Mouse (Mus musculus) brain, embryonic 14.5 days (tissue): ENCODE data around the gene Lin37. TPM values are rescaled to one million over a fixed set of nuclear protein-coding genes. Genes with fewer than 3 reads are reported as not detected.

Experiments
- DNase-seq: peaks from one replicate; pipeline ENCODE4 v3.0.0-alpha.2; 2011; ENCODE audit warnings: low read depth
- CTCF ChIP-seq: fragments of 200-500 bp; IDR thresholded peaks from 2 replicates; pipeline ENCODE4 v1.5.1; 2012; ENCODE audit warnings: inconsistent platforms, mild to moderate bottlenecking, moderate library complexity, borderline replicate concordance; ENCODE audit not compliant: insufficient read depth, insufficient read length; ENCODE audit errors: extremely low read depth
- POLR2A ChIP-seq: fragments of 200-500 bp; IDR thresholded peaks from 2 replicates; pipeline ENCODE4 v1.6.1; 2012; ENCODE audit warnings: mild to moderate bottlenecking, inconsistent platforms, borderline replicate concordance; ENCODE audit not compliant: poor library complexity, insufficient read depth, insufficient read length, severe bottlenecking; ENCODE audit errors: extremely low read depth
- polyA plus RNA-seq: library from polyadenylated mRNA; depleted of rRNA; stranded (reverse); fragments of >200 nt; gene quantifications from 2 replicates; pipeline ENCODE4 v1.2.3, GENCODE M21; 2012

Gene Lin37
- polyA plus RNA-seq, 1 experiment: 45.1 TPM

DNA sequence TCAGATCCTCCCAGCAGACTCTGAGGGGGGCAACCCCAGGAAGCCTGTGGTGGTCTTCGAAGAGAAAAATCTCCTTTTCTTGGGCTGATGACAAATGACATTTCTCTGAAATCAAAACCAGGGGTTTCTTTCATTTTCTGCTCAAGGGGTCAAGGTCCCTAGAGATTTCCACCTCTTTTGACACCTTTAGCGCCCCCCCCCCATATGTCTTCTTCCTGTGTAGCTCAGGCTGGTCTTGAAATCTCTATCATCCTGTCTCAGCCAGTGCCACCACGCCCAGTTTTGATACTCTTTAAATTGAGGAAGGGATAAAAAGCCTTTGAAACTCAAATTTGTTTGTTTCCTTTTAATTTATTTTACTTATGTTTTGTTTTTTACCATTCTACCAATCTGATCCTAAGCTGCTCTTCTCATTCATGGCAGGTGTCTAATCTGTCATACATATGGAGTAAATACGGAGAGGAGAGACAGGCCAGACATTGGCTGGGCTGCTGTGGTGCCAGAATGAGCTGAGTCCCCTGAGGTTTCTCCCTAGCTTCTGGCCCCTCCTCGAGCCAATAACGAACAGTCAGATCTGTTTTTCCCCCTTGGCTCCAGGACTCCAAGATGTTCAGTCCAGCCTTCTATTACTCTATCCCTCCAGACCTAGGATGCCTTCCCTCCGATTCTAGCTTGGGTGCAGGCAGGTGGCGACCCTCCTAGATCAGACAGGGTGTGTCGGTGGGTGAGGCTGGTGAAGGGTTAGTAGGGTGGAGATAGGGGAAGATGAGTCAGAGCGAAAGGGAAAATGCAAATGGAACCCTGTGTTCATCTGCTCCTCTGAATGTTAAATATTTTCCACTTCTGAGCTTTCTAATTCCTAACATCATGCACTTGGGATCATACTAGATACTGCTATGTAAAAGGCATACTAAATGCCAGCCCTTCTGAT lies 34.2 kb upstream of the Lin37 start:
- no peak for DNase-seq
- TF ChIP-seq POLR2A: no peak
- no peak for TF ChIP-seq CTCF

DNA sequence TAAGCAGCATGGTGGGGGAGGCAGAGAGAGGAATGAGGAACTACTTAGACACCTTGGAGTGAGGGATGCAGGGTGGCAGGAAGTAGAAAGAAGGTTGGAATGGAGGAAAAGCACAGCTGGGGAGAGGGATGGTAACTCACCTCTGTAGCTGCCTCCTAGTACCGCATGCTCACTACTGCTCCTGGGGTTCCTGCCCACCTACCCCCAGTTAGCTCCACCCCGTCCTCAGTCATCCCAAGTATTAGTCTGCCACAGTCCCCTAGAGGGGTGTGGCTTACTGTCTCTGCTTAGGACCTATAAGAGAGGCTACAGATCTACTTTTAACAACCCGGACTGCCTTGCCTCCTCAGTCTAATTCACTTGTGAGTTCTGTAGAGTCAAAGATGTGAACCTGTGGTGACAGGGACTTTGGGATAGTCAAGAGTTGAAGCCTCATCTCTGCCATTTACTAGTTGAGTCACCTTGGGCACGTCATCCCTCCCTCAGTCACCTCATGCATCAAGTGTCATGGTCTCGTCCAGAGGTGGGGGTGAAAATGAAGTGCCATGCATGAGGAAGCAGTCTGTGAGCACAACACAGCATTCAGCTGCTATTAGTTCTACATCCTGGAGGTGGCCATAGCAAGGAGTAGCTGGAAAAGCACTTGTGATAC lies 33.3 kb upstream of the Lin37 start:
- TF ChIP-seq POLR2A: no peak
- no peak for TF ChIP-seq CTCF

DNA sequence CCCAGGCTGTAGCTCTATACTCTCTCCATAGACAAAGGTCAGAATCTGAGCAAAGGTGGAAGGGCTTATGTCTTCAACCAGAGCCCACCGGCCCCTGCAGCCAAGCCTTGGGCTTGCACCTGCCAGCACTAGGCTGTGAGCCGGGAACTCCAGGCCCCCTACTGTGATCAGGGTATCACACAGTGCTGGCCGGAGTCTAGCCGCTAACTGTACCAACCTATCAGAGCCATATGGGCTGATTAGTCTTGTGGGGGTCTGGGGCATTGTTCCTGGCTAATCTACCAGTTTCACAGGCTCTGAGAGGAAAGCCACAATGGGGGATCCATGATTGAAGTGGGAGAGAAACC lies 31.9 kb upstream of the Lin37 start:
- DNase-seq: peak; percentile 9
- TF ChIP-seq CTCF (no peak), POLR2A (no peak)

More for the DNA sequence above, 33.3 kb upstream of the Lin37 start:
- DNase-seq: no peak

DNA sequence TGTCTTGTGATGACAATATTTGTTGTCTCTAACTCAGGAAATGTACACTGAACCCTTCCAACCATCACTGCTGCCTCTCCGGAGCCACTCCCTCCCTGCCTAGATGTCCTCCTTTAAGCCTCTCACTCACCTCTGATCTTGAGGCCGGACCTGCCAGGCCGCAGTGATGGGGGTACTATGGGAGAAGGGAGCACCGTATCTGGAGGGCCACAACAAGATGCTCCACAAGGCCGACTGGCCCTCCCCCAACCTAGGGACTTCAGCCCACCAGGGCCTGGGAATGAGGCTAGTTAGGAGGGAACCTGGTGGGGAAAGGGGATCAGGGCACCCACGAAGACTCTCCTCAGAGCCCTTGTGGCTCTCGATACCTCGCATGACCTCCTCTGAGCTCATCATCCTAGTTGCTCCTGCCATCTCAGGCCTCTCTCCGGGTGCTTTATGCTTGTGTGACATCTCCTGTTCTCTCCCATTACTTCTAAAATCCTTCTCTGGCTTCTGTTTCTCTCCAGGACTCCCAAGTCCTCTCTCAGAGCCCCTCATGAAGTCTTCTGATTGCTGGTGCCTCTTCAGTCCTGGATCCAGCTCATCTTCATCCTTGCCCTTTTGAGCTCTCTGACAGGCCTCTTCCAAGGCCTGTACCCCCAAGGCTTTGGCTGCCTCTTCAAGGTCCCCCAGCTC lies 31.4 kb upstream of the Lin37 start:
- DNase-seq: no peak
- TF ChIP-seq POLR2A: no peak
- TF ChIP-seq CTCF: no peak

DNA sequence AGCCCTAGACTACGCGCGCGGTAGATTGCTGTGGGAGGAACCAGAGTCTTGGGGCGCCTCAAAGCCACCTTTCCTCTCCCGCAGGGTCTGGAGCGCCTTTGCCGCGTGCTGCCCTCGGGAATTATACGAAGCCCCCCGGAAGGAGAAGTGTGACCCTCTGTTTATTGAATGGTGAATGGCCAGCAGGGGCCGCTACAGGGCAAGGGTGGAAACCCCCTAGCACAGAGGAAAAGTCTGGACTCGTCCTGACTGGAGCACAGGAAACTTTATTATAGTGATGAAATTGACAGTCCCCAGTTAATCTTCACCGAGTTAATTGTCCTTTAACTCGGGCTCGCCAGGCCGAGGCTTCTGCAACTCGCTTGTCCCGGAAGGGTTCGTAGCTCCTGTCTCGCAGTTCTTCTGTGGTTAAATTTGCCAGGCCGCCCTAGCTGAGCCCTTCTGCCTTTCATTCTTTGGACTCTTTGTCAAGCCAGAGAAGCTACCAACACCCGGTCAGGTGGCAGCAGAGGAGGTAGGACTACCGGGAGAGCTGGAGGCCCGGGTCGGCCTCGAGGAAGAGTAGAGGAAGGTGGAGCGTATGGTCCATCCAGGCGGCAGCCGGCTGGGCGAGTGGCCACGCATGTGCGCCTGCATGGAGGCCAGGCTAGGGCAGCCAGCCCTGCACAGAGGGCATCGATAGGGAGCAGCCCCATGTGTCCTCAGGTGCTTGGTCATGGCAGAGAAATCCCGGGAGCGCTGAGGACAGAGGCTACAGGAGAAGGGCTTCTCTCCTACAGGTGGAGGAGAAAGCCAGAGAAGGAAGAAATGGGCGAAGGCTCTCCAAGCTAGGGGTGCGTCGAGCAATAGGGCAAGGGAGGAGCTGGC lies 30.0 kb upstream of the Lin37 start:
- TF ChIP-seq CTCF (peak; percentile 91), POLR2A (no peak)

DNA sequence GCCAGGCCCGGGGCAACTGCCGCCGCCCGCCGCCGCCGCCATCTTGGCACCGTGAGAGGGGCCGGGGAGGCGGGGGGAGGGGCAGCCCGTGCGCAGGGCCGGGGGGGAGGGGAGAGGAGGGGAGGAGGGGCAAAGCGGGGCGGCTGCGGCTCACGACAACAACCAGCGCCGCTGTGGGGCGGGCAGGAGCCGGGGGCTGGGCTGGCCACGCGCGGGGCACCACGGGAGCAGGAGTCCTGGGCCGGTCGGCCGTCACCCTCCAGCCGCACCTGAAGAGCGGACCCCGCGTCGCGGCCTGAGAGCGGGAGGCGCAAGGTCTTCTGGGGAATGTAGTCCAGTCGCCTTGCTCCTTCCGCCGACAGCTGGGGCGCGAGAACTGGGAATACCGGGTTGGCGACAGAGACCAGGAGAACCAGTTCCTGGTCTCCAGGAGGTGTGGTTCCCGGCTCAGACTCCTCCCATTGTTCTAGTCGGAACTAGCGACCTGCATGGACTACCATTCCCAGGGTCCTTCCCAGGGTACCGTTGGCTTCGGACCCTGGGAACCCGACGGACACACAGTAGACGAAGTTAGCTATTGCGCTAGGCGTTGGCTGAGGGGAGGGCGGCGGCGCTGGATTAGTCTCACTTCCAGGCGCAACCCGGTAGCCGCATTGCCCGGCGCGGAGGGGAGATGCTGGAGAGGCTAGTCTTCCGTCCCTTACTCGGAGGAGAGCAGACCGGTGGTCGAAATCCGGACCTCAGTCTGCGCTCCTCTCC lies 29.2 kb upstream of the Lin37 start, which contains the start of gene Kmt2b:
Gene Kmt2b (minus strand): TSS at position 51 of the 759 bp plus-strand sequence.
- no peak for TF ChIP-seq CTCF
- TF ChIP-seq POLR2A: 0 out of 2 replicates have a peak, but pooled peaks have one; percentile 50
- DNase-seq: peak; percentile 99

More for the DNA sequence above, 30.0 kb upstream of the Lin37 start:
- peak; percentile 90 for DNase-seq

DNA sequence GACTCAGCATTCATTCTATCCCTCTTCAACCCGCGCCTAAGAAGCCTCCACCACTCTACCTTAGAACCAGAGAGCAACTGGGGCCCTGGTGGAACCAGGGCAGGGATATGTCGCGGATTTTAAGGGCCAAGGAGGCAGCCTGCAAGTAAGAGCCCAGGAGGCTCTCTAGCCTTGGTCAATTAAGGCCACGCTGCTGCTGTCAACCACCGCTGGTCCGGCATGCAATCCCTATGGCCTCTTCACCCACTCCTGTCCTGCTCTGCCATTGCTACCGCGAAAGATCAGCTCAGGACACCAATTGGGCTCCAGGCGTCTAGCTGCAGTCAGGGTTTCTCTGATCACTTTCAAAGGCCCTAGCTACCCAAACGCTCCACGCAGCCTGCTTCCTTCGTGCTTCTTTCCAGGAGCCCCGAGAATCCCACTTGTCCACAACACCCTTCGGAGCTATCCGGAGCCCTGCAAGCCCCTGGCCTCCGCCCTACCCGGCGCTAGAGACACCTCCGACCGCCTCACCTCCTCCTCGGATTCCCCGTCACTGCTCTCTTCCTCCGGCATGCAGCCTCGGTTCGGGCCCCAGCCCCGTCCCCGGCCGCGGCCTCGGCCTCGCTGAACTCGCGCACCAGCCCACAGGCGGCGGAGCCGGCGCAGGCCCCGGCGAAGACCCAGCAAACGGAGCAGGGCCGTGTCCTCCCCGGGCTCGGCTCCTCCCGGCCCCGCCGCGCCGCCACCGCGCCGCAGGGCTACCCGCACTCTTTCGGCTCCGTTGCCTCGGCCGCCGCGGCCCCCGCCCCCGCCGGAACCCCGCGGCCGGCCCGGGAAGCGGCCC lies 28.4 kb upstream of the Lin37 start:
- no peak for TF ChIP-seq CTCF
- no peak for TF ChIP-seq POLR2A

DNA sequence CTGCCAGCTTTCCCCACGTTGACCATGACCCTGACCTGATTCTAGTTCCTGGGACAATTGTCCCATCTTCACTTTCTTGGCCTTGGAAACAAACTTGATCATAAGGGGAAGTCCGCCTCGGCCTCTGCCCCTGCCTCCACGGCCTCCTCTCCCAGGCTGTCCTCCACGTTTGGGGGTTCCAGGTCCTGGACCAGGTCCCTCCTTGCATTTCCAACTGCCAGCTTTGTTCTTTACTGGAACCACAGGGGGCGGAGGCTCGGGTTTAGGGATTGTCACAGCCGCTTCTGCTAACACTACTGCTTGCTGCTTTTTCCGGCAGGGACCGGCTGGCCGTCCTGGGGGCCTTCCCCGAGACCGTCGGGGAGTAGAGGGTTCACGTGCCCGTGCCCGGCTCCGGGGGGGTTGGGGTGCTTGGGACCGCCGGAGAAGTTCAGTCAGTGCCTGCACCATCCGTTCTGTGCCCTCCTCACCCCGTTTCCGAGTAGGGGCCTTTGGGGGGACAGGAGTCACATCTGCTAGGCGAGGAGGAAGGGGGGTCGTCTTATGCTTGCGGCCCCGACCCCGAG lies 26.9 kb upstream of the Lin37 start:
- DNase-seq: no peak
- TF ChIP-seq POLR2A: no peak
- no peak for TF ChIP-seq CTCF

More for the DNA sequence above, 28.4 kb upstream of the Lin37 start:
- DNase-seq: peak; percentile 43

DNA sequence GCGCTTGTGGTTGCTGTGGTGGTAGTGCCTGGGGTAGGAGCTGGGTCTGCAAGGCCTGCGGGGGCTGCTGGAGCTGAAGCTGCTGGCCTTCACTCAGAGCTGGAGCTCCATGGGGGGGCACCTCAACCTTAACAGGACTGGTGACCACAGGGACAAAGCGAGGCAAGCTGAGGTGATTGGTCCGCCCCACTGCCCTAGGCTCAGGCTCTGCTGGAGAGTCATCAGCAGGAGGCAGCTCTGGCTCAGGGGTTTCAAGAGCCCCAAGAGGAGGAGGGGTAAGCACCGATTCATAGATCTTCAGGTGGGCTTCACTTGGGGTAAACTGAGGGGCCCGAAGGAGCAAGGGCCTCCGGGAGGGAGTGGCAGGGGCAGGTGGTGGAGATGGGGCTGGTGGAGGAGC lies 25.5 kb upstream of the Lin37 start:
- no peak for TF ChIP-seq POLR2A
- TF ChIP-seq CTCF: no peak
- DNase-seq: no peak
